Mouse (Mus musculus): ENCODE measurements around the gene Tbc1d24.
A peak's percentile ranks its signal among the peaks of the same experiment; 100 is the strongest.

Gene Tbc1d24

GRCm38 (mm10) chr17:24210591-24210990, 5.2 kb upstream of the Tbc1d24 start:
- no peak for DNase-seq (ENCODE audit: low read depth, low spot score)

GRCm38 (mm10) chr17:24209916-24210240, 4.5 kb upstream of the Tbc1d24 start:
- DNase-seq (ENCODE audit: low read depth, low spot score) = no peak

- DNase-seq (ENCODE audit: low read depth, low spot score) = peak; percentile 79
Observed at GRCm38 (mm10) chr17:24209043-24209915, 3.9 kb upstream of the Tbc1d24 start, which contains the start of gene Ntn3. TSS of gene Ntn3 (minus strand) at chr17:24209531.

- no peak for DNase-seq (ENCODE audit: low read depth, low spot score)
Observed at GRCm38 (mm10) chr17:24208641-24209042, 3.3 kb upstream of the Tbc1d24 start.

- no peak for DNase-seq (ENCODE audit: low read depth, low spot score)
Observed at GRCm38 (mm10) chr17:24207768-24208640, 2.6 kb upstream of the Tbc1d24 start.

GRCm38 (mm10) chr17:24206451-24207351, 1.3 kb upstream of the Tbc1d24 start:
- no peak for DNase-seq (ENCODE audit: low read depth, low spot score)

- no peak for DNase-seq (ENCODE audit: low read depth, low spot score)
Observed at GRCm38 (mm10) chr17:24205908-24206361, 573 bp upstream of the Tbc1d24 start.

GRCm38 (mm10) chr17:24204846-24205245, 516 bp downstream of the Tbc1d24 start:
- DNase-seq (ENCODE audit: low read depth, low spot score) = no peak

GRCm38 (mm10) chr17:24203611-24204534, 1.5 kb downstream of the Tbc1d24 start:
- no peak for DNase-seq (ENCODE audit: low read depth, low spot score)

GRCm38 (mm10) chr17:24203068-24203467, 2.3 kb downstream of the Tbc1d24 start:
- no peak for DNase-seq (ENCODE audit: low read depth, low spot score)

GRCm38 (mm10) chr17:24201092-24201491, 4.3 kb downstream of the Tbc1d24 start:
- DNase-seq (ENCODE audit: low read depth, low spot score) = no peak

- no peak for DNase-seq (ENCODE audit: low read depth, low spot score)
Observed at GRCm38 (mm10) chr17:24199741-24200140, 5.6 kb downstream of the Tbc1d24 start.

GRCm38 (mm10) chr17:24199252-24199651, 6.1 kb downstream of the Tbc1d24 start:
- DNase-seq (ENCODE audit: low read depth, low spot score) = no peak

GRCm38 (mm10) chr17:24197032-24197824, 8.1 kb downstream of the Tbc1d24 start:
- DNase-seq (ENCODE audit: low read depth, low spot score) = no peak

GRCm38 (mm10) chr17:24195349-24195748, 10.0 kb downstream of the Tbc1d24 start:
- DNase-seq (ENCODE audit: low read depth, low spot score) = no peak

GRCm38 (mm10) chr17:24193769-24194168, 11.6 kb downstream of the Tbc1d24 start:
- no peak for DNase-seq (ENCODE audit: low read depth, low spot score)

GRCm38 (mm10) chr17:24193268-24193667, 12.1 kb downstream of the Tbc1d24 start:
- DNase-seq (ENCODE audit: low read depth, low spot score) = no peak

GRCm38 (mm10) chr17:24192848-24193247, 12.5 kb downstream of the Tbc1d24 start:
- DNase-seq (ENCODE audit: low read depth, low spot score) = no peak

- no peak for DNase-seq (ENCODE audit: low read depth, low spot score)
Observed at GRCm38 (mm10) chr17:24191481-24191880, 13.9 kb downstream of the Tbc1d24 start.

All from c-Kit-negative CD71-positive TER-119-positive erythroid progenitor cells, embryonic 14.5 days (primary cell).